Mouse (Mus musculus) hindbrain, embryonic 13.5 days (tissue): Measurements from ENCODE around the gene Il1f5. TPM values are rescaled to one million over a fixed set of nuclear protein-coding genes. Genes with fewer than 3 reads are reported as not detected.

ENCODE experiments used
- ATAC-seq: fragments of 200-750 bp; cut with Nextera tagmentation; 2 replicates; pipeline ENCODE4 v1.8.0; 2017; ENCODE audit warnings: moderate TSS enrichment; ENCODE audit not compliant: low FRiP score
- H3K27ac ChIP-seq: fragments of 300-500 bp; sonication (generic); 2 replicates; pipeline ENCODE4 v1.5.1; 2015; ENCODE audit warnings: inconsistent platforms, mild to moderate bottlenecking, moderate library complexity
- H3K27me3 ChIP-seq: fragments of 300-500 bp; sonication (generic); 2 replicates; pipeline ENCODE4 v1.6.1; 2015; ENCODE audit warnings: mild to moderate bottlenecking, inconsistent platforms
- H3K36me3 ChIP-seq: fragments of 300-500 bp; sonication (generic); 2 replicates; pipeline ENCODE4 v1.6.1; 2015; ENCODE audit warnings: mild to moderate bottlenecking, inconsistent platforms
- H3K4me1 ChIP-seq: fragments of 300-500 bp; sonication (generic); replicated peaks from 2 replicates; pipeline ENCODE4 v1.6.1; 2015; ENCODE audit warnings: inconsistent platforms
- H3K4me2 ChIP-seq: fragments of 300-500 bp; sonication (generic); 2 replicates; pipeline ENCODE4 v1.6.1; 2015; ENCODE audit warnings: inconsistent platforms, mild to moderate bottlenecking, moderate library complexity
- H3K4me3 ChIP-seq: fragments of 300-500 bp; sonication (generic); 2 replicates; pipeline ENCODE4 v1.5.1; 2015; ENCODE audit warnings: mild to moderate bottlenecking, inconsistent platforms
- H3K9ac ChIP-seq: fragments of 300-500 bp; sonication (generic); 2 replicates; pipeline ENCODE4 v1.6.1; 2015; ENCODE audit warnings: mild to moderate bottlenecking, inconsistent platforms
- H3K9me3 ChIP-seq: fragments of 300-500 bp; sonication (generic); 2 replicates; pipeline ENCODE4 v1.6.1; 2016; ENCODE audit warnings: inconsistent platforms
- WGBS: fragments of 180-500 bp; shearing (Covaris S2); methylation state at CpG from one replicate; pipeline ENCODE4 v1.1.7; 2015; 5-methylcytosine and 5-hydroxymethylcytosine counted together
- polyA plus RNA-seq: library from polyadenylated mRNA; unstranded; fragments of >200 nt; fragmentation: Nextera tagmentation; extraction: Ambion mirVana; gene quantifications from 2 replicates; pipeline ENCODE4 v1.2.1, GENCODE M21; 2015

Il1f5 gene
- polyA plus RNA-seq: not detected in 2 replicates

DNA sequence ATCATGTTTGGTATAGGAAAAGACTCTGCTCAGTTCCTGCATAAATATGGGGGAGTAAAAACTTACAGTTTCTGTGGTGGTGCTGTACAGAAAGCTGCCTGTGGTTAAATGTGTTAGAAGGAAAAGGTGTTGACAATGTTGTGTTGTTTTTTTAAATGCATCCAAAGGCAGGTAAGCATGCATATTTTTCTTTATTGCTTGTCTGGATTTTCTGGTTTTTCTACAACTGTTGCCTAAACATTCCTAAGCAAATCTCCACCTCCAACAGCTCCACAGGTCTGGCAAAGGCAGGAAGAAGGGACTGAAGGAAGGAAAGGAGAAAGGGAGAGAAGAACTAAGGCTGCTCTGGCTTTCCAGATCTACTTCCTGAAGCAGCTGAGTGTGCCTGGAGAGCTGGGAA, at the start of gene Il1f5:
Gene Il1f5 (plus strand): TSS at position 301 of the 400 bp plus-strand sequence.
- H3K9me3 ChIP-seq: no peaks in the 10 kb centered on the region
- no peaks in the 10 kb centered on the region for H3K36me3 ChIP-seq

DNA sequence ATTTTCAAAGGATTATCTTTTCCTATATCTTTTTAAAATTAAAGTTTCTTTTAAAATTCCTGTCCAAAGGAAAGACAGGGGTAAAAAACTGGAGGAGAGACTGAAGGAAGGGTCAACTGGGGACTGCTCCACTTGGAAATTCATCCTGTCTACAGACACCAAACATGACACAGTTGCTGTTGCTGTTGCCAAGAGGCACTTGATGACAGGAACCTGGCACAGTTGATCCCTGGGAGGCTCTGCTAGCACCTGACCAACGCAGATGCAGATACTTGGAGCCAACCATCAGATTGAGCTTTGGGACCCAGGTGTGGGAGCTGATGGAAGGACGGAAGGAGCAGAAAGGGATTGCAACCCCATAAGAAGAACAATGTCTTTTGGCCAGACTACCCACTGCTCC, 49.6 kb upstream of the Il1f5 start:
- Histone ChIP-seq H3K4me1 (no peaks in the 10 kb centered on the region), H3K9ac (no peak overlapping the region), H3K9me3 (no peaks in the 10 kb centered on the region), H3K27ac (no peak overlapping the region), H3K27me3 (no peaks in the 10 kb centered on the region), H3K4me2 (no peak overlapping the region), H3K36me3 (no peaks in the 10 kb centered on the region), H3K4me3 (no peak overlapping the region)
- 88% methylated on average over 2 of the region's 2 CpGs for WGBS
- ATAC-seq: no peak

More for the DNA sequence above, at the start of gene Il1f5:
- H3K27me3 ChIP-seq: no peaks in the 10 kb centered on the region
- H3K4me2 ChIP-seq: no peak within 1 kb of the TSS
- no peak within 1 kb of the TSS for H3K4me3 ChIP-seq
- H3K9ac ChIP-seq: no peak within 1 kb of the TSS
- no peak for ATAC-seq
- no peak within 1 kb of the TSS for H3K27ac ChIP-seq
- no peaks in the 10 kb centered on the region for H3K4me1 ChIP-seq

DNA sequence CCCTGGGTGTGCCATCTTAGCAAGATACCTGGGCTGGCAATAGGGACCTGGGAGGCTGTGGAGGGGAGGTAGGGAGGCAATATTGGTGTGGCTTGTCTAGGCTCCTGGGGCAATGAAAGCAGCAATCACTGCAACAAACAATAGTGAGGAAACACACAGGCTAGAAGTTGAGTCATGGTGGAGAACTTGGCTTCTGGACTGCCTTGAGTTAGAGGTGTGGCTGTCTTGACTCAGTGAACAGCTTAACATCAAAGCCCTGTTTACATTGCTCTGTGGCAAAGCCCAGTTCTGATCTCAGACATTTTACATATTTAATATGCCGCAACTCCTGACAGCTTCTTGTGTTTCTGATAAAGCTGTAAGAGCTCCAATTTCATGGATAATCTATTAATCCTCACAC, 9.3 kb upstream of the Il1f5 start:
- H3K9me3 ChIP-seq: no peaks in the 10 kb centered on the region
- no peaks in the 10 kb centered on the region for H3K27me3 ChIP-seq
- no peak overlapping the region for H3K4me3 ChIP-seq
- no peaks in the 10 kb centered on the region for H3K36me3 ChIP-seq
- no peak overlapping the region for H3K4me2 ChIP-seq
- no peak overlapping the region for H3K9ac ChIP-seq
- WGBS: 92% methylated on average over 1 of the region's 1 CpGs
- no peaks in the 10 kb centered on the region for H3K4me1 ChIP-seq
- no peak for ATAC-seq
- no peak overlapping the region for H3K27ac ChIP-seq

DNA sequence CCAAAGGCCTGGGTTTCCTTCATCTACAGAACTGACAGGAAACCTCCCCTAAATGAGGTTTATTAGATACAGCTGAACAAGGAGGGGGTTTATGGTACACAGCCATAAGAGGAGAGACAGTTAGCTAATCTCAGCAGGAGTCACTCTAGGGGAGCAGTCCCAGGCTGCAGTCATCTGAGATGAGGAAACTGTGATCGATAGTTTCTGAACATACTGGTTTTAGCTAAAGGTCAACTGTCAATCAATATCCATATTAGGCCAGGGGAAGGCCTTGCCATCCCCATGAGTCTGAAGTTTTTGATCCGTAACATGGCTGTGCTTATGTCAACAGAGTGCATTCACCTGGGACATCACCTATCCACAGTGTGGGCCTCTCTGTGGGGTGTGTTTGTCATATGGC, 3.1 kb upstream of the Il1f5 start:
- no peaks in the 10 kb centered on the region for H3K36me3 ChIP-seq
- H3K27ac ChIP-seq: no peak overlapping the region
- no peaks in the 10 kb centered on the region for H3K4me1 ChIP-seq
- H3K9ac ChIP-seq: no peak overlapping the region
- 86% methylated on average over 2 of the region's 2 CpGs for WGBS
- H3K27me3 ChIP-seq: no peaks in the 10 kb centered on the region
- H3K4me2 ChIP-seq: no peak overlapping the region
- H3K4me3 ChIP-seq: no peak overlapping the region
- no peak for ATAC-seq
- no peaks in the 10 kb centered on the region for H3K9me3 ChIP-seq

DNA sequence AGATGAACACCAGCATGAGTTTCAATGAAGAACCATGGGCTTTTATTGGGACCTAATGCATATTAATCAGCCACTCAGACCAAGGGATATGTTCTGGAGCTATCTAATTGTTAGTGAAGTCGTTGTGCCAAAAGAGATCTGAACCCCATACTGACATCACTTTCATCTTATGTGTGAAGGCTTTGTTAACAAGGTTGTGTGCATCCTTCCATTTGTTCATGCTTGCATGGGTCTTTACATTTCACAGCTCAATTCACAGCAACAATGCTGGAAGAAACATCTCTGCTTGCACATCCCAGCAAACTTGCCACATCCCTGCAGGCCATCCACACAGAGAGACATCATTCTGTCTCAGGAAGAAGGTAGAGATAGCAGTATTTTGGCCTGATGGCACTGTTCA, 1.6 kb upstream of the Il1f5 start:
- Histone ChIP-seq H3K4me1 (no peaks in the 10 kb centered on the region), H3K9me3 (no peaks in the 10 kb centered on the region), H3K9ac (no peak overlapping the region), H3K36me3 (no peaks in the 10 kb centered on the region), H3K27me3 (no peaks in the 10 kb centered on the region), H3K27ac (no peak overlapping the region), H3K4me2 (no peak overlapping the region), H3K4me3 (no peak overlapping the region)
- no peak for ATAC-seq
- WGBS: 14% methylated on average over 1 of the region's 1 CpGs

DNA sequence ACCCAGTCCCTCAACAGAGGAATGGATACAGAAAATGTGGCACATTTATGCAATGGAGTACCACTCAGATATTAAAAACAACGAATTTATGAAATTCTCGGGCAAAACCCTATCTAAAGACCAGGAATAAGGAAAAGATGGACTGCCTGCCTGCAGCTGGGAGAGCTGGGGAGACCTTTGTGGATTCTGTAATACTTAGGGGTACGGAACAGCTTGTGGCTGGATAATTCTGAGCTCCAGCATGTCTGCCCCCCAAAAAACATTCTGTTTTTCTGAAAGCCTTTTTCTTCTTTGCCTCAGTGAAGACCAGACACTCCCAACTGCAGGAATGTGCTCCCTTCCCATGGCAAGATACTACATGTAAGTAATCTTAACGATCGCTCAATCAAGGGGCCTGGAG, 14.1 kb downstream of the Il1f5 start, which contains the start of gene Il1f10:
Gene Il1f10 (plus strand): TSS at position 301 of the 400 bp plus-strand sequence.
- Histone ChIP-seq H3K9me3 (no peaks in the 10 kb centered on the region), H3K36me3 (no peaks in the 10 kb centered on the region), H3K27ac (no peak within 1 kb of the TSS), H3K4me2 (no peak within 1 kb of the TSS), H3K9ac (no peak within 1 kb of the TSS), H3K4me1 (no peaks in the 10 kb centered on the region), H3K27me3 (no peaks in the 10 kb centered on the region), H3K4me3 (no peak within 1 kb of the TSS)
- ATAC-seq: no peak
- WGBS: 89% methylated on average over 5 of the region's 5 CpGs

DNA sequence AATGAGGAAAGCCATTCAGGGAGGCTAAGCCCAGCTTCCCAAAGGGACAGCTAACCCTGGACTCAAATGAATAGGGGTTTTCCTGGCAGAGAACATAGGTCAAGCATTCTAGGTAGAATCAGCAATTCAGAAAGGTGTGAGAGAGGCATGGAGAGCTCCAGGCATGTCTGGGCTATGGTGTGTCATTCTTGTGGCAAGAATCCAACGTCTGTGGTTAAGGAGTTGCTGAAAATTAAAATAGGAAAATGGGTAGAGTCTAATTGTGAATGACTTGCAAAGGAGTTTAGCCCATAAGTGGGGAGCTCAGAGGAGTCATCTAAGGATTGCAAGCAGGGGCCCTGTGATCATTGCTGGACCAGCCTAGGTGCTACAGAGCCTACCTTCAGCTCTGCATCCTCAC, 17.9 kb downstream of the Il1f5 start:
- ATAC-seq: no peak
- 62% methylated on average over 1 of the region's 1 CpGs for WGBS
- Histone ChIP-seq H3K4me2 (no peak overlapping the region), H3K36me3 (no peaks in the 10 kb centered on the region), H3K4me1 (no peaks in the 10 kb centered on the region), H3K27ac (no peak overlapping the region), H3K4me3 (no peak overlapping the region), H3K27me3 (no peaks in the 10 kb centered on the region), H3K9ac (no peak overlapping the region), H3K9me3 (no peaks in the 10 kb centered on the region)

DNA sequence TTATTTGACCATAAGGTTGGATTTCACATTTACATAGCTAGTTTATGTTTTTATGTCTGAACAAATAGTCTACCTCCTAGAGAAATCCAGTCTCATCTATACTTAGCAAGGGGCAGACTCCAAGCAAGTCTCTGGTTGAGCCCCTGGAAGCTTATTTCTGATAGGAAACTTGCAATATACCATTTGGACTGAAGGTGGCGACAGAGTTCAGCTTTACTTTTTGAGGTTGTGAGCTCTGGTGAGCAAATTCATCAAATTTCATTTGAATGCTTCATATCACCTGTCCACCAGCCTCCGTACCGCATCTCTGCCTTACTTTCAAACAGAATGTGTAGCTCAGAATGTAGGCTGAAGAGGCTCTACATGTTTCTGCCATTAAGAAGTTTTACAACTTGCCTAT, 20.1 kb downstream of the Il1f5 start:
- no peak overlapping the region for H3K4me3 ChIP-seq
- no peak overlapping the region for H3K27ac ChIP-seq
- no peaks in the 10 kb centered on the region for H3K36me3 ChIP-seq
- H3K4me1 ChIP-seq: no peaks in the 10 kb centered on the region
- no peak for ATAC-seq
- H3K27me3 ChIP-seq: no peaks in the 10 kb centered on the region
- no peaks in the 10 kb centered on the region for H3K9me3 ChIP-seq
- no peak overlapping the region for H3K4me2 ChIP-seq
- H3K9ac ChIP-seq: no peak overlapping the region
- 9% methylated on average over 3 of the region's 3 CpGs for WGBS

DNA sequence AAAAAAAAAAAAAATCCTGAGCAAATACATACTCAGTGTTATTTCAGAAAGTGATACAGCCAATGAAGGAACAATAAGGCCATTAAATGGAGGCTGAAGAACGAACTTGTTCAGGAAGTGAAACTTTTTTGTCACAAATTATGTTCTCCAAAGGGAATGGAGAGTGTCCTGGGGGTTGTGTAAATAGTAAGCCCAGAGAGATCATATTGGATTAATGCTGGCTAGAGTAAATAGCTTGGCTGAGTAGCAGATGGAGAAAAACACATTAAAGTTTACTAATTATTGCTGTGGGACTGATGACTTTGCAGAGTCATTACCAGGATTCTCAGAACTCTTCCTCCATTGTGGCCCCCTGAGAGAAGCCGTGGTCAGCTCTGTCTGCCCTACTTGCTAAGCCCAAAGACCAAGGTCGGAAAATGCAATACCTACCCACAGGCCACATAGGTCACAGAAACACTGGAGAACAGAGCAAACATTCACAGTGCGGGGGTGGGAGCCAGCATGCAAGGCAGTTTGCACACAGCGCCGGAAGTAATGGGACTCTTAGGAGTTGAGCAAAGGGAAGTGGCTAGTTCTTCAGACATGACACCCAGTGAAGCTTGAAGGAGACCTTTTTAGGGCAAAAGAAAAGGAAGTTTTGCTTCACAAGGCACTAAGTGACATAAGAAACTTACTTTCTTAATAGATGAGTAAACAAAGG, 34.7 kb downstream of the Il1f5 start:
- no peaks in the 10 kb centered on the region for H3K9me3 ChIP-seq
- H3K4me1 ChIP-seq: no peaks in the 10 kb centered on the region
- no peak overlapping the region for H3K4me3 ChIP-seq
- H3K4me2 ChIP-seq: no peak overlapping the region
- no peaks in the 10 kb centered on the region for H3K36me3 ChIP-seq
- no peak overlapping the region for H3K27ac ChIP-seq
- H3K27me3 ChIP-seq: no peaks in the 10 kb centered on the region
- 77% methylated on average over 6 of the region's 6 CpGs for WGBS
- no peak overlapping the region for H3K9ac ChIP-seq
- ATAC-seq: no peak

DNA sequence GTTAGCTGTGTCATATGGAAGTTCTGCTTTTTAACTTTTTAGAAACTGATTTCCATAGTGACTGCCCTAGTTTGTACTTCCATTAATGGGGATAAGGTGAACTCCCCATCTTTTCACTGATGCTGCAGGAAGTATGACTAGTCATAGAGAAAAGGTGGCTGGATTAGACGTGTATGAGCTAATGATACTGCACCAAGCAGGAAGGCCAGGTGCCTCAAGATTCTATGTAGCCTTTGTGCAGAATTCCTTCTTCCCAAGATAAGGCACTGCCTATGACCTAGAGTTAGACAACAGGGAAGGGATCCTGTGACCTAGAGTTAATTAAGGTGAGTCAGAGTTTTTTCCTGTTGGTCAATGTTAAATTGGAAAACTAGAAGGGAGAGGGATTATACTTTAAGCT, 40.2 kb downstream of the Il1f5 start:
- Histone ChIP-seq H3K9me3 (no peaks in the 10 kb centered on the region), H3K36me3 (no peaks in the 10 kb centered on the region), H3K27me3 (no peaks in the 10 kb centered on the region), H3K9ac (no peak overlapping the region), H3K4me2 (no peak overlapping the region), H3K27ac (no peak overlapping the region), H3K4me3 (no peak overlapping the region), H3K4me1 (no peaks in the 10 kb centered on the region)
- 94% methylated on average over 1 of the region's 1 CpGs for WGBS
- ATAC-seq: no peak

DNA sequence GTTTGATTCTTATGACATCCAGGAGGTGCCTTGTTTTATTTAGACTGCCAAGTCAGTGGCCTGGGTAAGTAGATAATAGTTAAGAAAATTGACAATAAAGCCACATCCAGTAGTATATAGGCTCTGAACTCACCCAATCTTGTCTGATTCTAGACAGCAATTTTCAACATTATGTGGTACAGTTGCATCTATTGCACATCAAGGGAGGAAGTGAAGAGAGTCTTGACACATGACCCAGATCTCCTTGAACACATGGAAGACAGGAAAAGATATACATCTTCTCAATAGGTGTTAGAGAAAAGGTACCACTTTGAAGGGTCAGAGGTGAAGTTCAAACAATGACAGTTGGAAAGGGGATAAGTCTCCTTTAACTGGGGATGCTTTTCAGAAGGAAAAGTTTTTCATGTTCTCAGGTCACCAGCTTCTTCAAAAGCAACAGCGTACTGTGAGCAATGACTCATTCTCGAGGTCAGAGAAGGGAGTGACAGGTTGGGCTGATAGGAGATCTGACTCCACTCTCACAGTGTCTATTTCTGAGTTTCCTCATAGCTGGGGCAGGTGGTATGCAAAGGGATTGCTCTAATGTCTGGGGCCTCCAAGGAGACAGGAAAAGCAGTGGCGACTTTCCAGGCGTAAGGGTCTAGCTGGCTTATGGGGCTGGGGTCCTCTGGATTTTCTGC, 41.3 kb downstream of the Il1f5 start:
- no peak overlapping the region for H3K4me2 ChIP-seq
- H3K4me1 ChIP-seq: no peaks in the 10 kb centered on the region
- no peaks in the 10 kb centered on the region for H3K27me3 ChIP-seq
- ATAC-seq: no peak
- no peaks in the 10 kb centered on the region for H3K9me3 ChIP-seq
- no peak overlapping the region for H3K27ac ChIP-seq
- 88% methylated on average over 4 of the region's 4 CpGs for WGBS
- no peaks in the 10 kb centered on the region for H3K36me3 ChIP-seq
- no peak overlapping the region for H3K4me3 ChIP-seq
- H3K9ac ChIP-seq: no peak overlapping the region
